Mouse (Mus musculus): ENCODE results near the gene Vmn1r86. TPM values are rescaled to one million over a fixed set of nuclear protein-coding genes. Genes with fewer than 3 reads are reported as not detected.

Gene Vmn1r86
- polyA plus RNA-seq (2012; ENCODE audit: low replicate concordance): not detected in 2 replicates

DNA sequence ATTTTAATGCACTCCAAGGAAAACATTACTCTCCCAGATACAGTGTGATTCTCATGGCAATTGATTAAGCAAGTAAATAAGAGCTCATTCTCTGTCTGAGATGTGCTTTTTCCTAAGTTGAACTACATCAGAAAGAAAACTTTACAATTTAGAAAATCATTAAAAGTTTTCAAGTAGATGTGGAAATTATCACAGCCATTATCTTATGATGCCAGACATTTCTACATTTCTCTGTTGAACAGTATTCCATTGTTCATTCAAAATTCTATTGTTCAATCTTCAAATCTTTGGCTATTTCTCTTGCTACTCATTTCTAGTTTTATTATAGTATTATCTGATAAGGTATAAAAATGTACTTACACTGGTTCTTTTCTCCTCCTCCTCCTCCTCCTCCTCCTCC, at the start of gene Vmn1r86:
Gene Vmn1r86 (minus strand): TSS at position 101 of the 400 bp plus-strand sequence.

DNA sequence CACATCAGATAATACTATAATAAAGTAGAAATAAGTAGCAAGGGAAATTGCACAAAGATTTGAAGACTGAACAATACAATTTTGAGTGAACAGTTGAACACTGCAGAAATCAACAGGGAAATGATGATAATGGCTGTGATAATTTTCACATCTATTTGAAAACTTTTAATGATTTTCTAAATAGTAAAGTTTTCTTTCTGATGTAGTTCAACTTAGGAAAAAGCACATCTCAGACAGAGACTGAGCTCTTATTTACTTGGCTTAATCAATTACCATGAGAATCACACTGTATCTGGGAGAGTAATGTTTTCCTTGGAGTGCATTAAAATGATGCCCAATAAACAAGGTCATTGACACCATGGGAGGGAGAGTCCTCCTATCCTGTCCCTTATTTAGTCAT, 39.6 kb upstream of the Vmn1r86 start, which contains the start of gene Vmn1r88:
Gene Vmn1r88 (plus strand): TSS at position 301 of the 400 bp plus-strand sequence.

DNA sequence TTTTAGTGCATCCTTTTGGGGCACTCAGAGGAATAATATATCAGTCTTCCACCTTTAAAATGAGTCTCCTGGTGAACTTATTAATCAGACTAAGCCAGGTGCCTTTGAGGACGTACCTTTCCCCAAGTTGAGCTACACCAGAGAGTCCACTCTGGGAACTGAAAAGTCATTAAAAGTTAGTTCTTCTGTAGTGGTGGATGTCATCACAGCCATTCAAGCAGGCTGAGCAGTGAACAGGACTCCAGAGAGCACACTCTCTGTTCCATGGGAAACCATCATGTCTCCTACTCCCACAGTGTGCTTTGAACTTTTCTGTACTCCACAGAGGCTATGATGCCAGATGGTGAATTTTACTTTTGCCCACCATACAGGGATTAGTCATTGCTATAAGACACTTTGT, 20.3 kb upstream of the Vmn1r86 start, which contains the start of gene Vmn1r87:
Gene Vmn1r87 (minus strand): TSS at position 101 of the 400 bp plus-strand sequence.

DNA sequence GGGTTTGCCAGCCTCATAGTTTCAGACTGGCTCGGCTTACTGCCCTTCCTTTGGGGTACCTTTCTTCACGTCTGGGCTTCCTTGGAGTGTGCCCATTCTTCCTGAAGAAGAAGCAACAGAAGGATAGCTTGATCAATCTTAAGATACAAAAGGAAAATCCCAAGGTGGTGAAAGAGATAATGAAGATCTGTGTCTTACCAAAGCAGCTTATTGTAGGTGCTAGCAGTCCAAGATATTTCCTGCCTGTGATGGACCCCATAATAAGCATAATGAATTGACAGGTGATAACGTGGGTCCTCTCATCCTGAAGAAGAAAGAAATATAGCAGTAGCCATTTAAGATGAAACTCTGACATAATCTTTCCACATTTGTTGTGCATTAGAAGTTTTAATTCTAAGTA, 24.6 kb downstream of the Vmn1r86 start, which contains the start of gene Vmn1r85:
Gene Vmn1r85 (minus strand): TSS at position 101 of the 400 bp plus-strand sequence.

DNA sequence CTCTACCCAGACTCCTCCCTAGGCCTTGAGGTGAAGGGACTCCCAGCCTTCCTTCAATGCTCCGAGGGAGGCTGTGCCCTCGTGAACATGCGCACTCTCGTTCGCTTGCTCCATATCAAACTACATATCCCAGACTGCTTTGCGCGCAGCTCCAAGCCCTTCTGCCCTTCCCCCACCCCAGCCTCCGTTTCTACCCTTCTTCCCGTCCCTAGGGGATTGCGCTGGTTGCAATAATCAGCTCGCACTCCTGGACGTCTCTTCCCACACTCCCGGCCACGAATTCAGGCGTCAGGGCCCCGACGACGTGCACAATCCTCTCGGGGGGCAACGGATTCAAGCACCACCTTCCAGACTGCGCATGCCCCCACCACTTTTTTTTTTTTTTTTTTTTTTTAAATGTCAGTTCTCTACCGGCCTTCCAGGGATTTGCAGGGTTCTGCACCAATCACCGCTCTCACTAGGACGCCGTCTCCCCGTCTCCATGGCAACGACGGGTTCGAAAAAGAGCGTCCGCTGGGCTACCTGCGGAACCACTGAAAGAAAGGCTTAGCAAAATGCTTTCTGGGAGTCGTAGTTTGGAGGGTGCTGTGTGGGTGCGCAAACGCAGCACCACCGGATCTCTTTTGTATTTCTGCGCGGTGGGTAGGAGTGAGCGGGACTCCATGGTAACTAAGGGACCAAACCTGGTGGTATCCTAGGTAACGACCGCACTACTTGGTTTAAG, 65.3 kb downstream of the Vmn1r86 start, which contains the start of gene Mzf1:
Gene Mzf1 (minus strand): TSS at position 478 of the 724 bp plus-strand sequence.

Other genes starting within 250 kb of the Vmn1r86 start
- gene Zfp128, start 238.7 kb downstream of the Vmn1r86 start, polyA plus RNA-seq (2012; ENCODE audit: low replicate concordance): 0.53 and 0.71 TPM in 2 replicates
- gene Zscan22, start 222.1 kb downstream of the Vmn1r86 start, polyA plus RNA-seq (2012; ENCODE audit: low replicate concordance): 2.2 and 4.2 TPM in 2 replicates
- gene Rps5, start 197.6 kb downstream of the Vmn1r86 start, polyA plus RNA-seq (2012; ENCODE audit: low replicate concordance): 409 and 2,630 TPM in 2 replicates
- 0.27 and 0.29 TPM in 2 replicates for gene Rnf225, start 192.5 kb downstream of the Vmn1r86 start, polyA plus RNA-seq (2012; ENCODE audit: low replicate concordance)
- gene Zfp324, start 154.1 kb downstream of the Vmn1r86 start, polyA plus RNA-seq (2012; ENCODE audit: low replicate concordance): 5.9 and 17.5 TPM in 2 replicates
- gene Zfp446, start 142.1 kb downstream of the Vmn1r86 start, polyA plus RNA-seq (2012; ENCODE audit: low replicate concordance): 4.8 and 5.9 TPM in 2 replicates
- 0.16 TPM in 1 of 2 replicates, not detected in the other for gene Slc27a5, start 121.7 kb downstream of the Vmn1r86 start, polyA plus RNA-seq (2012; ENCODE audit: low replicate concordance)
- 66.9 and 109 TPM in 2 replicates for gene Trim28, start 120.8 kb downstream of the Vmn1r86 start, polyA plus RNA-seq (2012; ENCODE audit: low replicate concordance)
- 48.4 and 91.4 TPM in 2 replicates for gene Zbtb45, start 109.9 kb downstream of the Vmn1r86 start, polyA plus RNA-seq (2012; ENCODE audit: low replicate concordance)
- 60.7 and 267 TPM in 2 replicates for gene Chmp2a, start 85.1 kb downstream of the Vmn1r86 start, polyA plus RNA-seq (2012; ENCODE audit: low replicate concordance)
- 85.1 and 106 TPM in 2 replicates for gene Ube2m, start 81.6 kb downstream of the Vmn1r86 start, polyA plus RNA-seq (2012; ENCODE audit: low replicate concordance)
- 0.93 and 2.4 TPM in 2 replicates for gene Mzf1, start 65.2 kb downstream of the Vmn1r86 start, polyA plus RNA-seq (2012; ENCODE audit: low replicate concordance)
- gene Vmn1r85, start 24.7 kb downstream of the Vmn1r86 start, polyA plus RNA-seq (2012; ENCODE audit: low replicate concordance): not detected in 2 replicates
- not detected in 2 replicates for gene Vmn1r87, start 20.2 kb upstream of the Vmn1r86 start, polyA plus RNA-seq (2012; ENCODE audit: low replicate concordance)
- gene Vmn1r88, start 39.7 kb upstream of the Vmn1r86 start, polyA plus RNA-seq (2012; ENCODE audit: low replicate concordance): not detected in 2 replicates
- not detected in 2 replicates for gene Vmn1r89, start 93.1 kb upstream of the Vmn1r86 start, polyA plus RNA-seq (2012; ENCODE audit: low replicate concordance)
- gene Lig1, start 157.4 kb upstream of the Vmn1r86 start, polyA plus RNA-seq (2012; ENCODE audit: low replicate concordance): 9.6 and 22.9 TPM in 2 replicates
- 1.3 and 3.0 TPM in 2 replicates for gene Zswim9, start 158.8 kb upstream of the Vmn1r86 start, polyA plus RNA-seq (2012; ENCODE audit: low replicate concordance)
- 0.17 TPM in 1 of 2 replicates, not detected in the other for gene Pla2g4c, start 204.7 kb upstream of the Vmn1r86 start, polyA plus RNA-seq (2012; ENCODE audit: low replicate concordance)